Mouse (Mus musculus): ENCODE results near the gene Rps15. TPM values are rescaled to one million over a fixed set of nuclear protein-coding genes. Genes with fewer than 3 reads are reported as not detected.

The Rps15 gene
- polyA plus RNA-seq, 1 experiment from 2014 or later, result 708 TPM

DNA sequence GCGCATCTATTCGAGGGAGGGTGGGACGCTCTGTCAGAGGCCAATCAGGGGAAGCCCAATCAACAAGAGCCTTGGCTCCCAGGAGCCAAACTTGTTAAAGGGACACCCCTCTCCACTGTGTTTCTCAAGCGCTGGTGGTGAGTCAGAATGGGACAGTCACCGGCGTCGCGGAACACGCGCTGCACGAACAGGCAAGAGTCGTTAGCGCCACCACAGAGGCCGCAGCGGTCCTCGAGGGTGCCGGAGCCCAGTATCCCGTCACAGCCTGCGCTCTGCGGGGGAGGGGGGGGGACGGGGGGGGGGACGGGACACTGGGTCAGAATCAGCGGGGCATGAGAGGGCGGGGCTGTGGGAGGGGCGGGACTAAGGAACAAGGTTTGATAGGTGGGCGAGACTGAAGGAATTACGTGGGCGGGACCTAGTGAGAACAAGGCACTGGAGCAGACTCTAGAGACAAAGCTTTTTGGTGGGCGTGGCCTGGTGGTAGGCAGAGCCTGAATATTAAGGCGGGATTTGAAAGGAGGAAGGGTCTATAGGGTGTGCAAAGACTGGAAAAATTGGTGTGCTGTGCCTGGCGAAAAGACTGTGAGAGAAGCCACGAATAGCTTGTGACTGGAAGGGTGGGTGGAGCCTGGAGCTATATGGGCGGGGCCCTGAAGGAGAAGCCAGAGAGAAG, 50.6 kb downstream of the Rps15 start:
- Histone ChIP-seq H3K27me3 (replicated peaks; ENCODE audit: control insufficient read depth, insufficient read depth, low read length) (peaks cover 19% of the 10 kb centered on the region), H3K9me3 (ENCODE audit: control insufficient read depth) (no peaks in the 10 kb centered on the region), H3K36me3 (ENCODE audit: control insufficient read depth, insufficient read depth) (peaks cover 3% of the 10 kb centered on the region; the same call in 1 of the 2 replicates), H3K27ac (ENCODE audit: low read depth, low read length) (no peak overlapping the region), H3K4me2 (replicated peaks; ENCODE audit: low read depth) (peak overlapping the region; percentile 61), H3K4me3 (ENCODE audit: low read depth, low read length) (peak overlapping the region; percentile 27), H3K4me1 (replicated peaks; ENCODE audit: control insufficient read depth, insufficient read depth, low read length) (peaks cover 23% of the 10 kb centered on the region), H3K9ac (ENCODE audit: low read depth, low read length) (0 out of 2 replicates have a peak overlapping the region, but pooled peaks have one; percentile 23)
- peak; percentile 7; the same call in 1 of the 2 replicates for ATAC-seq
- 0 out of 2 replicates have a peak, but pooled peaks have one; percentile 4 for TF ChIP-seq CTCF (IDR thresholded peaks at IDR 0.05; ENCODE audit: low read depth)
- 1% methylated on average over 28 of the region's 33 CpGs for WGBS

DNA sequence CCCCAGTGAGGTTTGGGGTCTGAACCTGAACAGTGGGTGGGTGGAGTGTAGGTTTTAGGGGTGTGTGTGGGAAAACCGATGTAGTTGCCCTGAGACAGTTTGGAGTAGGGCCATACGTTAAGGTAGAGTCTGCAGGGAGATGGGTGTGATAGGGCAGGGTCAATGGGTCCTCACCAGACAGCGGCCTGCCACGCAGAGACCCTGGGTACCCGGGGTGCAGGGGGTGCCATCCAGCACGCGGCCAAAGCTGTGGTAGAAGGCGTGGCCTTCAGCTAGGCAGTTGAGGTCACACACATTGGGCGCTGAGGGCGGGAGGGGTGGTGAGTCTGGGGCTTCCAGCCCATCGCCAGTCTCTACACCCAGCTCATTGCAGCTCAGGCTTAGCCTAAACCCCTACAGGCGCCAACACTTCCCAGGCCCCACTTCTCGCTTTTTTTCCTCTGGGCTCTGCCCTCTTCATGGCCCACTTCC, 51.2 kb downstream of the Rps15 start:
- Histone ChIP-seq H3K36me3 (ENCODE audit: control insufficient read depth, insufficient read depth) (peaks cover 3% of the 10 kb centered on the region; the same call in 1 of the 2 replicates), H3K4me2 (replicated peaks; ENCODE audit: low read depth) (peak overlapping the region; percentile 61), H3K9me3 (ENCODE audit: control insufficient read depth) (no peaks in the 10 kb centered on the region), H3K27ac (ENCODE audit: low read depth, low read length) (0 out of 2 replicates have a peak overlapping the region, but pooled peaks have one; percentile 72), H3K4me3 (ENCODE audit: low read depth, low read length) (no peak overlapping the region), H3K4me1 (replicated peaks; ENCODE audit: control insufficient read depth, insufficient read depth, low read length) (peaks cover 24% of the 10 kb centered on the region), H3K9ac (ENCODE audit: low read depth, low read length) (no peak overlapping the region), H3K27me3 (replicated peaks; ENCODE audit: control insufficient read depth, insufficient read depth, low read length) (peaks cover 19% of the 10 kb centered on the region)
- ATAC-seq, result no peak
- no peak for TF ChIP-seq CTCF (IDR thresholded peaks at IDR 0.05; ENCODE audit: low read depth)
- 38% methylated on average over 13 of the region's 13 CpGs for WGBS

Small RNA genes within 50 kb of the gene (microRNA-seq; reads per million reads assigned to microRNA genes)
- 1.1 reads per million for gene Mir6911

Other genes starting within 250 kb of the Rps15 start
- 1,519 and 1,523 TPM in 2 replicates for gene Gpx4, start 245.3 kb upstream of the Rps15 start, polyA plus RNA-seq (2015; fragmentation: Nextera tagmentation; extraction: Ambion mirVana)
- gene Sbno2, start 186.9 kb upstream of the Rps15 start, polyA plus RNA-seq (2015; fragmentation: Nextera tagmentation; extraction: Ambion mirVana), result 9.8 and 11.1 TPM in 2 replicates
- gene Stk11, start 176.7 kb upstream of the Rps15 start, polyA plus RNA-seq (2015; fragmentation: Nextera tagmentation; extraction: Ambion mirVana), result 11.7 and 12.4 TPM in 2 replicates
- 1,009 and 1,013 TPM in 2 replicates for gene Atp5d, start 153.8 kb upstream of the Rps15 start, polyA plus RNA-seq (2015; fragmentation: Nextera tagmentation; extraction: Ambion mirVana)
- gene Cbarp, start 151.6 kb upstream of the Rps15 start, polyA plus RNA-seq (2015; fragmentation: Nextera tagmentation; extraction: Ambion mirVana), result 2.1 and 2.7 TPM in 2 replicates
- gene Midn, start 144.2 kb upstream of the Rps15 start, polyA plus RNA-seq (2015; fragmentation: Nextera tagmentation; extraction: Ambion mirVana), result 18.1 and 19.5 TPM in 2 replicates
- 222 and 228 TPM in 2 replicates for gene Cirbp, start 126.5 kb upstream of the Rps15 start, polyA plus RNA-seq (2015; fragmentation: Nextera tagmentation; extraction: Ambion mirVana)
- 12.7 and 13.9 TPM in 2 replicates for gene 1600002K03Rik, start 119.5 kb upstream of the Rps15 start, polyA plus RNA-seq (2015; fragmentation: Nextera tagmentation; extraction: Ambion mirVana)
- gene Efna2, start 113.0 kb upstream of the Rps15 start, polyA plus RNA-seq (2015; fragmentation: Nextera tagmentation; extraction: Ambion mirVana), result 3.5 and 3.8 TPM in 2 replicates
- gene Mum1, start 66.0 kb upstream of the Rps15 start, polyA plus RNA-seq (2015; fragmentation: Nextera tagmentation; extraction: Ambion mirVana), result 21.9 and 22.5 TPM in 2 replicates
- gene Ndufs7, start 43.3 kb upstream of the Rps15 start, polyA plus RNA-seq (2015; fragmentation: Nextera tagmentation; extraction: Ambion mirVana), result 584 and 605 TPM in 2 replicates
- 30.1 and 37.2 TPM in 2 replicates for gene Gamt, start 31.4 kb upstream of the Rps15 start, polyA plus RNA-seq (2015; fragmentation: Nextera tagmentation; extraction: Ambion mirVana)
- gene Dazap1, start 31.0 kb upstream of the Rps15 start, polyA plus RNA-seq (2015; fragmentation: Nextera tagmentation; extraction: Ambion mirVana), result 26.6 and 29.0 TPM in 2 replicates
- gene Apc2, start 3.5 kb downstream of the Rps15 start, polyA plus RNA-seq (2015; fragmentation: Nextera tagmentation; extraction: Ambion mirVana), result 1.1 and 1.6 TPM in 2 replicates
- gene 2310011J03Rik, start 28.1 kb downstream of the Rps15 start, polyA plus RNA-seq (2015; fragmentation: Nextera tagmentation; extraction: Ambion mirVana), result 85.2 and 87.6 TPM in 2 replicates
- 13.1 and 18.8 TPM in 2 replicates for gene Pcsk4, start 37.0 kb downstream of the Rps15 start, polyA plus RNA-seq (2015; fragmentation: Nextera tagmentation; extraction: Ambion mirVana)
- gene Reep6, start 37.5 kb downstream of the Rps15 start, polyA plus RNA-seq (2015; fragmentation: Nextera tagmentation; extraction: Ambion mirVana), result 261 and 282 TPM in 2 replicates
- 46.7 and 50.4 TPM in 2 replicates for gene Adamtsl5, start 56.0 kb downstream of the Rps15 start, polyA plus RNA-seq (2015; fragmentation: Nextera tagmentation; extraction: Ambion mirVana)
- gene Plk5, start 64.0 kb downstream of the Rps15 start, polyA plus RNA-seq (2015; fragmentation: Nextera tagmentation; extraction: Ambion mirVana), result 0.09 and 0.20 TPM in 2 replicates
- 3.2 and 4.2 TPM in 2 replicates for gene Mex3d, start 95.2 kb downstream of the Rps15 start, polyA plus RNA-seq (2015; fragmentation: Nextera tagmentation; extraction: Ambion mirVana)
- gene Mbd3, start 107.1 kb downstream of the Rps15 start, polyA plus RNA-seq (2015; fragmentation: Nextera tagmentation; extraction: Ambion mirVana), result 48.0 and 51.0 TPM in 2 replicates
- gene Uqcr11, start 114.4 kb downstream of the Rps15 start, polyA plus RNA-seq (2015; fragmentation: Nextera tagmentation; extraction: Ambion mirVana), result 1,032 and 1,082 TPM in 2 replicates
- gene Tcf3, start 141.2 kb downstream of the Rps15 start, polyA plus RNA-seq (2015; fragmentation: Nextera tagmentation; extraction: Ambion mirVana), result 34.1 and 34.5 TPM in 2 replicates
- 0.05 and 0.09 TPM in 2 replicates for gene Onecut3, start 202.4 kb downstream of the Rps15 start, polyA plus RNA-seq (2015; fragmentation: Nextera tagmentation; extraction: Ambion mirVana)
- 0.03 TPM in 2 replicates for gene Atp8b3, start 246.7 kb downstream of the Rps15 start, polyA plus RNA-seq (2015; fragmentation: Nextera tagmentation; extraction: Ambion mirVana)